Mouse (Mus musculus) liver, adult 10 weeks (tissue): ENCODE data around the gene Sh3rf3. TPM values are rescaled to one million over a fixed set of nuclear protein-coding genes. Genes with fewer than 3 reads are reported as not detected.

Experiments used
- polyA plus RNA-seq: library from polyadenylated mRNA; stranded (reverse); fragments of 350-450 nt; fragmentation: Illumina TruSeq; extraction: RNeasy Lipid Tissue Mini Kit (QIAGEN cat#74804); gene quantifications from one replicate; pipeline ENCODE4 v1.2.3, GENCODE M21; 2014; ENCODE audit warnings: low read depth, low replicate concordance

Sh3rf3 gene
- polyA plus RNA-seq: not detected

GRCm38 (mm10) chr10:58813081-58813800 is at the start of gene Sh3rf3:
Gene Sh3rf3 (plus strand): TSS chr10:58813359.

Other genes starting within 250 kb of the Sh3rf3 start
- gene Edar, start 137.7 kb upstream of the Sh3rf3 start, polyA plus RNA-seq: not detected
- not detected for gene Gm17542, start 95.1 kb upstream of the Sh3rf3 start, polyA plus RNA-seq